Mouse (Mus musculus) right cerebral cortex, adult 18-20 months (tissue): Measurements from ENCODE around the gene Aqp6.

Experiments used
- DNase-seq: peaks from one replicate; pipeline ENCODE4 v3.0.0; 2022; ENCODE audit warnings: mixed read lengths

Gene Aqp6

GRCm38 (mm10) chr15:99600986-99601822 is at the start of gene Aqp6:
Gene Aqp6 (plus strand): TSS chr15:99601400.
- no peak for DNase-seq

- no peak for DNase-seq
These were observed 47.4 kb upstream of the Aqp6 start for GRCm38 (mm10) chr15:99553767-99554166.

- DNase-seq: no peak
These were observed 42.3 kb upstream of the Aqp6 start for GRCm38 (mm10) chr15:99558947-99559346.

GRCm38 (mm10) chr15:99560246-99560645 is 41.0 kb upstream of the Aqp6 start:
- no peak for DNase-seq

- DNase-seq: no peak
These were observed 33.8 kb upstream of the Aqp6 start for GRCm38 (mm10) chr15:99567371-99567770.

GRCm38 (mm10) chr15:99568682-99569081 is 32.5 kb upstream of the Aqp6 start:
- DNase-seq: no peak

GRCm38 (mm10) chr15:99569123-99569522 is 32.1 kb upstream of the Aqp6 start:
- peak; percentile 42 for DNase-seq

- no peak for DNase-seq
These were observed 22.3 kb upstream of the Aqp6 start, which contains the start of gene Aqp2 for GRCm38 (mm10) chr15:99578802-99579485. Gene Aqp2 (plus strand): TSS chr15:99579055.

- no peak for DNase-seq
These were observed 17.5 kb upstream of the Aqp6 start for GRCm38 (mm10) chr15:99583463-99584344.

GRCm38 (mm10) chr15:99584407-99585202 is 16.6 kb upstream of the Aqp6 start:
- no peak for DNase-seq

- no peak for DNase-seq
These were observed 15.5 kb upstream of the Aqp6 start for GRCm38 (mm10) chr15:99585741-99586140.

GRCm38 (mm10) chr15:99586525-99586924 is 14.7 kb upstream of the Aqp6 start:
- no peak for DNase-seq

- DNase-seq: no peak
These were observed 12.0 kb upstream of the Aqp6 start for GRCm38 (mm10) chr15:99589237-99589636.

- DNase-seq: no peak
These were observed 11.5 kb upstream of the Aqp6 start for GRCm38 (mm10) chr15:99589704-99590103.

- no peak for DNase-seq
These were observed 10.6 kb upstream of the Aqp6 start, which contains the start of gene Aqp5 for GRCm38 (mm10) chr15:99590429-99591084. Gene Aqp5 (plus strand): TSS chr15:99590782.

- DNase-seq: no peak
These were observed 9.0 kb upstream of the Aqp6 start for GRCm38 (mm10) chr15:99592177-99592576.

GRCm38 (mm10) chr15:99592877-99593276 is 8.3 kb upstream of the Aqp6 start:
- no peak for DNase-seq

- DNase-seq: no peak
These were observed 6.2 kb upstream of the Aqp6 start for GRCm38 (mm10) chr15:99594951-99595350.

- peak; percentile 90 for DNase-seq
These were observed 5.0 kb upstream of the Aqp6 start for GRCm38 (mm10) chr15:99596056-99596687.

GRCm38 (mm10) chr15:99596841-99597240 is 4.4 kb upstream of the Aqp6 start:
- no peak for DNase-seq

- no peak for DNase-seq
These were observed 3.6 kb upstream of the Aqp6 start for GRCm38 (mm10) chr15:99597596-99597995.
